Mouse (Mus musculus) limb, embryonic 12.5 days (tissue): ENCODE data around the gene Wdr74. TPM values are rescaled to one million over a fixed set of nuclear protein-coding genes. Genes with fewer than 3 reads are reported as not detected.

Experiments used
- ATAC-seq: fragments of 200-750 bp; cut with Nextera tagmentation; 2 replicates; pipeline ENCODE4 v1.8.0; 2017; ENCODE audit warnings: low read depth, moderate TSS enrichment; ENCODE audit not compliant: insufficient number of reproducible peaks, insufficient read depth, low FRiP score, low TSS enrichment
- H3K27ac ChIP-seq: fragments of 300-500 bp; sonication (generic); 2 replicates; pipeline ENCODE4 v1.5.1; 2016; ENCODE audit warnings: mild to moderate bottlenecking, moderate library complexity
- H3K27me3 ChIP-seq: fragments of 300-500 bp; sonication (generic); 2 replicates; pipeline ENCODE4 v1.6.1; 2016; ENCODE audit warnings: mild to moderate bottlenecking, moderate library complexity
- H3K36me3 ChIP-seq: fragments of 300-500 bp; sonication (generic); 2 replicates; pipeline ENCODE4 v1.6.1; 2016; ENCODE audit warnings: mild to moderate bottlenecking, moderate library complexity
- H3K4me1 ChIP-seq: fragments of 300-500 bp; sonication (generic); replicated peaks from 2 replicates; pipeline ENCODE4 v1.6.1; 2016
- H3K4me2 ChIP-seq: fragments of 300-500 bp; sonication (generic); 2 replicates; pipeline ENCODE4 v1.6.1; 2016; ENCODE audit warnings: mild to moderate bottlenecking, moderate library complexity
- H3K4me3 ChIP-seq: fragments of 300-500 bp; sonication (generic); replicated peaks from 2 replicates; pipeline ENCODE4 v1.5.1; 2016; ENCODE audit warnings: mild to moderate bottlenecking
- H3K9ac ChIP-seq: fragments of 300-500 bp; sonication (generic); replicated peaks from 2 replicates; pipeline ENCODE4 v1.6.1; 2016; ENCODE audit warnings: mild to moderate bottlenecking, moderate library complexity
- H3K9me3 ChIP-seq: fragments of 300-500 bp; sonication (generic); 2 replicates; pipeline ENCODE4 v1.6.1; 2016; ENCODE audit warnings: mild to moderate bottlenecking, moderate library complexity
- WGBS: fragments of 180-500 bp; shearing (Covaris S2); methylation state at CpG from one replicate; pipeline ENCODE4 v1.1.7; 2016; 5-methylcytosine and 5-hydroxymethylcytosine counted together
- polyA plus RNA-seq: library from polyadenylated mRNA; unstranded; fragments of >200 nt; fragmentation: Nextera tagmentation; extraction: Ambion mirVana; gene quantifications from 2 replicates; pipeline ENCODE4 v1.2.1, GENCODE M21; 2016

Wdr74 gene
- polyA plus RNA-seq, 1 experiment from 2014 or later = 96.6 TPM

- Histone ChIP-seq H3K4me2 (no peak overlapping the region), H3K36me3 (peaks cover 60% of the 10 kb centered on the region), H3K4me3 (no peak overlapping the region), H3K4me1 (peaks cover 21% of the 10 kb centered on the region), H3K27ac (no peak overlapping the region), H3K9ac (no peak overlapping the region), H3K9me3 (no peaks in the 10 kb centered on the region), H3K27me3 (no peaks in the 10 kb centered on the region)
- 88% methylated on average over 2 of the region's 2 CpGs for WGBS
- ATAC-seq = no peak
Observed at GRCm38 (mm10) chr19:8710057-8710456, 25.6 kb upstream of the Wdr74 start.

- H3K4me3 ChIP-seq = peak overlapping the region; percentile 77
- peaks cover 55% of the 10 kb centered on the region for H3K36me3 ChIP-seq
- peak overlapping the region; percentile 71 for H3K4me2 ChIP-seq
- ATAC-seq = no peak
- WGBS = 74% methylated on average over 4 of the region's 4 CpGs
- H3K27me3 ChIP-seq = no peaks in the 10 kb centered on the region
- H3K9me3 ChIP-seq = no peaks in the 10 kb centered on the region
- H3K9ac ChIP-seq = peak overlapping the region; percentile 85; the same call in 1 of the 2 replicates
- peaks cover 21% of the 10 kb centered on the region for H3K4me1 ChIP-seq
- H3K27ac ChIP-seq = peak overlapping the region; percentile 94; the same call in 1 of the 2 replicates
Observed at GRCm38 (mm10) chr19:8711506-8711905, 24.1 kb upstream of the Wdr74 start.

- peaks cover 21% of the 10 kb centered on the region for H3K4me1 ChIP-seq
- H3K27me3 ChIP-seq = no peaks in the 10 kb centered on the region
- H3K4me2 ChIP-seq = peak overlapping the region; percentile 71
- ATAC-seq = no peak
- WGBS = 63% methylated on average over 10 of the region's 10 CpGs
- H3K36me3 ChIP-seq = peaks cover 49% of the 10 kb centered on the region
- H3K4me3 ChIP-seq = peak overlapping the region; percentile 77
- H3K27ac ChIP-seq = peak overlapping the region; percentile 94
- H3K9ac ChIP-seq = peak overlapping the region; percentile 85
- no peaks in the 10 kb centered on the region for H3K9me3 ChIP-seq
Observed at GRCm38 (mm10) chr19:8711949-8712869, 23.4 kb upstream of the Wdr74 start.

GRCm38 (mm10) chr19:8712870-8713305 lies 22.7 kb upstream of the Wdr74 start:
- H3K9me3 ChIP-seq = no peaks in the 10 kb centered on the region
- H3K27ac ChIP-seq = peak overlapping the region; percentile 94
- under 1% methylated on average over 13 of the region's 13 CpGs for WGBS
- H3K27me3 ChIP-seq = no peaks in the 10 kb centered on the region
- peak overlapping the region; percentile 77 for H3K4me3 ChIP-seq
- peak overlapping the region; percentile 71 for H3K4me2 ChIP-seq
- peaks cover 21% of the 10 kb centered on the region for H3K4me1 ChIP-seq
- ATAC-seq = peak; percentile 67; the same call in 1 of the 2 replicates
- H3K36me3 ChIP-seq = peaks cover 43% of the 10 kb centered on the region
- H3K9ac ChIP-seq = peak overlapping the region; percentile 85

- Histone ChIP-seq H3K27ac (peak overlapping the region; percentile 94), H3K4me1 (peaks cover 21% of the 10 kb centered on the region), H3K9ac (peak overlapping the region; percentile 85), H3K9me3 (no peaks in the 10 kb centered on the region), H3K4me3 (peak overlapping the region; percentile 77), H3K4me2 (peak overlapping the region; percentile 71), H3K36me3 (peaks cover 37% of the 10 kb centered on the region), H3K27me3 (no peaks in the 10 kb centered on the region)
- WGBS = under 1% methylated on average over 51 of the region's 51 CpGs
- peak; percentile 84 for ATAC-seq
Observed at GRCm38 (mm10) chr19:8713306-8713996, 22.2 kb upstream of the Wdr74 start.

GRCm38 (mm10) chr19:8713997-8714652 lies 21.5 kb upstream of the Wdr74 start:
- WGBS = 5% methylated on average over 13 of the region's 13 CpGs
- peak overlapping the region; percentile 94 for H3K27ac ChIP-seq
- peak overlapping the region; percentile 85 for H3K9ac ChIP-seq
- H3K4me2 ChIP-seq = peak overlapping the region; percentile 71
- H3K4me3 ChIP-seq = peak overlapping the region; percentile 77
- H3K4me1 ChIP-seq = peaks cover 21% of the 10 kb centered on the region
- H3K27me3 ChIP-seq = no peaks in the 10 kb centered on the region
- peaks cover 30% of the 10 kb centered on the region for H3K36me3 ChIP-seq
- no peaks in the 10 kb centered on the region for H3K9me3 ChIP-seq
- ATAC-seq = no peak

- H3K4me3 ChIP-seq = no peak overlapping the region
- WGBS = 77% methylated on average over 10 of the region's 10 CpGs
- no peak overlapping the region for H3K9ac ChIP-seq
- no peaks in the 10 kb centered on the region for H3K27me3 ChIP-seq
- no peak for ATAC-seq
- H3K4me2 ChIP-seq = no peak overlapping the region
- H3K9me3 ChIP-seq = no peaks in the 10 kb centered on the region
- H3K27ac ChIP-seq = no peak overlapping the region
- H3K36me3 ChIP-seq = peaks cover 23% of the 10 kb centered on the region
- peaks cover 21% of the 10 kb centered on the region for H3K4me1 ChIP-seq
Observed at GRCm38 (mm10) chr19:8714653-8715481, 20.8 kb upstream of the Wdr74 start.

- Histone ChIP-seq H3K4me1 (peaks cover 18% of the 10 kb centered on the region), H3K9me3 (no peaks in the 10 kb centered on the region), H3K27ac (no peak overlapping the region), H3K4me3 (no peak overlapping the region), H3K9ac (no peak overlapping the region), H3K27me3 (no peaks in the 10 kb centered on the region), H3K4me2 (no peak overlapping the region), H3K36me3 (peaks cover 10% of the 10 kb centered on the region)
- WGBS = 68% methylated on average over 10 of the region's 10 CpGs
- no peak for ATAC-seq
Observed at GRCm38 (mm10) chr19:8715868-8716766, 19.5 kb upstream of the Wdr74 start.

- no peaks in the 10 kb centered on the region for H3K27me3 ChIP-seq
- no peak for ATAC-seq
- H3K4me3 ChIP-seq = no peak overlapping the region
- no peak overlapping the region for H3K9ac ChIP-seq
- H3K4me2 ChIP-seq = no peak overlapping the region
- peaks cover 4% of the 10 kb centered on the region; the same call in 1 of the 2 replicates for H3K36me3 ChIP-seq
- no peak overlapping the region for H3K27ac ChIP-seq
- 72% methylated on average over 8 of the region's 10 CpGs for WGBS
- no peaks in the 10 kb centered on the region for H3K9me3 ChIP-seq
- H3K4me1 ChIP-seq = peaks cover 18% of the 10 kb centered on the region
Observed at GRCm38 (mm10) chr19:8716767-8717475, 18.7 kb upstream of the Wdr74 start.
